Mouse (Mus musculus) spleen, adult 2 months (tissue): ENCODE measurements around the gene Mrps6.

Source experiments
- CTCF ChIP-seq: fragments of 200-500 bp; IDR thresholded peaks from 2 replicates; pipeline ENCODE4 v1.5.1; 2011; ENCODE audit warnings: mild to moderate bottlenecking, inconsistent platforms; ENCODE audit not compliant: insufficient read depth, insufficient read length, insufficient replicate concordance; ENCODE audit errors: extremely low read depth
- POLR2A ChIP-seq: fragments of 200-500 bp; IDR thresholded peaks from 2 replicates; pipeline ENCODE4 v1.6.1; 2011; ENCODE audit warnings: low read depth, low read length, inconsistent platforms

- no peak for TF ChIP-seq POLR2A
- no peak for TF ChIP-seq CTCF
Observed at GRCm38 (mm10) chr16:92036701-92037100, 21.4 kb upstream of the Mrps6 start.
